Mouse (Mus musculus) neural tube, embryonic 12.5 days (tissue): ENCODE data around the gene Mmp19. TPM values are rescaled to one million over a fixed set of nuclear protein-coding genes. Genes with fewer than 3 reads are reported as not detected.

Source experiments
- ATAC-seq: fragments of 200-750 bp; cut with Nextera tagmentation; 2 replicates; pipeline ENCODE4 v1.8.0; 2017; ENCODE audit warnings: low read depth, mild to moderate bottlenecking, moderate TSS enrichment, moderate library complexity; ENCODE audit not compliant: low FRiP score
- H3K27ac ChIP-seq: fragments of 300-500 bp; sonication (generic); 2 replicates; pipeline ENCODE4 v1.5.1; 2016
- H3K27me3 ChIP-seq: fragments of 300-500 bp; sonication (generic); replicated peaks from 2 replicates; pipeline ENCODE4 v1.6.1; 2016; ENCODE audit warnings: mild to moderate bottlenecking
- H3K36me3 ChIP-seq: fragments of 300-500 bp; sonication (generic); 2 replicates; pipeline ENCODE4 v1.6.1; 2016; ENCODE audit warnings: mild to moderate bottlenecking
- H3K4me1 ChIP-seq: fragments of 300-500 bp; sonication (generic); 2 replicates; pipeline ENCODE4 v1.6.1; 2016
- H3K4me2 ChIP-seq: fragments of 300-500 bp; sonication (generic); replicated peaks from 2 replicates; pipeline ENCODE4 v1.6.1; 2016; ENCODE audit warnings: mild to moderate bottlenecking
- H3K4me3 ChIP-seq: fragments of 300-500 bp; sonication (generic); 2 replicates; pipeline ENCODE4 v1.5.1; 2016
- H3K9ac ChIP-seq: fragments of 300-500 bp; sonication (generic); 2 replicates; pipeline ENCODE4 v1.6.1; 2016; ENCODE audit warnings: mild to moderate bottlenecking
- H3K9me3 ChIP-seq: fragments of 300-500 bp; sonication (generic); 2 replicates; pipeline ENCODE4 v1.6.1; 2016; ENCODE audit warnings: mild to moderate bottlenecking
- WGBS: fragments of 180-500 bp; shearing (Covaris S2); methylation state at CpG from one replicate; pipeline ENCODE4 v1.1.7; 2016; 5-methylcytosine and 5-hydroxymethylcytosine counted together
- polyA plus RNA-seq: library from polyadenylated mRNA; unstranded; fragments of >200 nt; fragmentation: Nextera tagmentation; extraction: Ambion mirVana; gene quantifications from 2 replicates; pipeline ENCODE4 v1.2.1, GENCODE M21; 2016

Gene Mmp19
- polyA plus RNA-seq, 1 experiment from 2014 or later: 0.28 TPM

GRCm38 (mm10) chr10:128837400-128837799 lies 46.7 kb downstream of the Mmp19 start:
- Histone ChIP-seq H3K4me3 (no peak overlapping the region), H3K9me3 (no peaks in the 10 kb centered on the region), H3K27me3 (no peaks in the 10 kb centered on the region), H3K27ac (no peak overlapping the region), H3K9ac (no peak overlapping the region), H3K4me2 (no peak overlapping the region), H3K36me3 (peaks cover 58% of the 10 kb centered on the region), H3K4me1 (no peaks in the 10 kb centered on the region)
- no peak for ATAC-seq

GRCm38 (mm10) chr10:128839434-128839833 lies 48.7 kb downstream of the Mmp19 start:
- Histone ChIP-seq H3K27me3 (no peaks in the 10 kb centered on the region), H3K9ac (no peak overlapping the region), H3K27ac (no peak overlapping the region), H3K4me1 (no peaks in the 10 kb centered on the region), H3K36me3 (peaks cover 59% of the 10 kb centered on the region), H3K9me3 (no peaks in the 10 kb centered on the region), H3K4me2 (no peak overlapping the region), H3K4me3 (no peak overlapping the region)
- no peak for ATAC-seq

- no peaks in the 10 kb centered on the region for H3K27me3 ChIP-seq
- H3K36me3 ChIP-seq: peaks cover 52% of the 10 kb centered on the region
- H3K4me2 ChIP-seq: no peak overlapping the region
- ATAC-seq: no peak
- no peak overlapping the region for H3K4me3 ChIP-seq
- no peak overlapping the region for H3K27ac ChIP-seq
- H3K9ac ChIP-seq: no peak overlapping the region
- H3K4me1 ChIP-seq: 0 out of 2 replicates have a peak, but pooled peaks cover under 1% of the 10 kb centered on the region
- H3K9me3 ChIP-seq: no peaks in the 10 kb centered on the region
Observed at GRCm38 (mm10) chr10:128840612-128841011, 49.9 kb downstream of the Mmp19 start.

- ATAC-seq: no peak
- H3K4me1 ChIP-seq: 0 out of 2 replicates have a peak, but pooled peaks cover 4% of the 10 kb centered on the region
- H3K4me3 ChIP-seq: no peak overlapping the region
- no peaks in the 10 kb centered on the region for H3K27me3 ChIP-seq
- no peak overlapping the region for H3K9ac ChIP-seq
- H3K9me3 ChIP-seq: no peaks in the 10 kb centered on the region
- H3K27ac ChIP-seq: no peak overlapping the region
- 93% methylated on average over 5 of the region's 5 CpGs for WGBS
- peaks cover 44% of the 10 kb centered on the region for H3K36me3 ChIP-seq
- no peak overlapping the region for H3K4me2 ChIP-seq
Observed at GRCm38 (mm10) chr10:128843260-128843659, 52.5 kb downstream of the Mmp19 start.

GRCm38 (mm10) chr10:128845516-128845915 lies 54.8 kb downstream of the Mmp19 start:
- no peak for ATAC-seq

GRCm38 (mm10) chr10:128846664-128847063 lies 56.0 kb downstream of the Mmp19 start:
- H3K27ac ChIP-seq: no peak overlapping the region
- WGBS: 96% methylated on average over 4 of the region's 4 CpGs
- no peak overlapping the region for H3K4me3 ChIP-seq
- H3K4me1 ChIP-seq: 0 out of 2 replicates have a peak, but pooled peaks cover 4% of the 10 kb centered on the region
- H3K9me3 ChIP-seq: no peaks in the 10 kb centered on the region
- no peak overlapping the region for H3K4me2 ChIP-seq
- no peak overlapping the region for H3K9ac ChIP-seq
- ATAC-seq: no peak
- H3K36me3 ChIP-seq: peaks cover 42% of the 10 kb centered on the region
- no peaks in the 10 kb centered on the region for H3K27me3 ChIP-seq

More at GRCm38 (mm10) chr10:128845516-128845915, 54.8 kb downstream of the Mmp19 start:
- H3K27me3 ChIP-seq: no peaks in the 10 kb centered on the region
- H3K4me3 ChIP-seq: no peak overlapping the region
- H3K9me3 ChIP-seq: no peaks in the 10 kb centered on the region
- no peak overlapping the region for H3K27ac ChIP-seq
- no peak overlapping the region for H3K4me2 ChIP-seq
- no peak overlapping the region for H3K9ac ChIP-seq
- H3K36me3 ChIP-seq: peaks cover 51% of the 10 kb centered on the region
- WGBS: 22% methylated on average over 2 of the region's 2 CpGs
- 0 out of 2 replicates have a peak, but pooled peaks cover 4% of the 10 kb centered on the region for H3K4me1 ChIP-seq

GRCm38 (mm10) chr10:128848426-128848825 lies 57.7 kb downstream of the Mmp19 start:
- Histone ChIP-seq H3K9me3 (no peaks in the 10 kb centered on the region), H3K4me1 (0 out of 2 replicates have a peak, but pooled peaks cover 4% of the 10 kb centered on the region), H3K27ac (no peak overlapping the region), H3K36me3 (peaks cover 34% of the 10 kb centered on the region), H3K4me3 (no peak overlapping the region), H3K9ac (no peak overlapping the region), H3K4me2 (no peak overlapping the region), H3K27me3 (no peaks in the 10 kb centered on the region)
- 56% methylated on average over 2 of the region's 2 CpGs for WGBS
- ATAC-seq: no peak

GRCm38 (mm10) chr10:128850339-128850738 lies 59.6 kb downstream of the Mmp19 start:
- Histone ChIP-seq H3K9ac (no peak overlapping the region), H3K27ac (no peak overlapping the region), H3K27me3 (no peaks in the 10 kb centered on the region), H3K4me1 (0 out of 2 replicates have a peak, but pooled peaks cover 4% of the 10 kb centered on the region), H3K9me3 (no peaks in the 10 kb centered on the region), H3K4me2 (no peak overlapping the region), H3K36me3 (peaks cover 39% of the 10 kb centered on the region), H3K4me3 (no peak overlapping the region)
- ATAC-seq: no peak
- 68% methylated on average over 3 of the region's 3 CpGs for WGBS

Other genes with a start within 250 kb of the Mmp19 start
- gene Zc3h10, start 243.1 kb upstream of the Mmp19 start, polyA plus RNA-seq: 18.9 and 20.3 TPM in 2 replicates
- 2,521 and 2,605 TPM in 2 replicates for gene Rpl41, start 241.6 kb upstream of the Mmp19 start, polyA plus RNA-seq
- gene Pa2g4, start 224.9 kb upstream of the Mmp19 start, polyA plus RNA-seq: 155 and 156 TPM in 2 replicates
- gene Erbb3, start 201.3 kb upstream of the Mmp19 start, polyA plus RNA-seq: 14.6 and 16.0 TPM in 2 replicates
- gene Rps26, start 164.2 kb upstream of the Mmp19 start, polyA plus RNA-seq: 471 and 498 TPM in 2 replicates
- 7.9 and 8.3 TPM in 2 replicates for gene Ikzf4, start 144.9 kb upstream of the Mmp19 start, polyA plus RNA-seq
- 13.9 and 15.6 TPM in 2 replicates for gene Suox, start 116.8 kb upstream of the Mmp19 start, polyA plus RNA-seq
- 90.8 and 101 TPM in 2 replicates for gene Rab5b, start 94.6 kb upstream of the Mmp19 start, polyA plus RNA-seq
- 2.4 and 3.7 TPM in 2 replicates for gene Pmel, start 86.7 kb upstream of the Mmp19 start, polyA plus RNA-seq
- 64.0 and 65.8 TPM in 2 replicates for gene Cdk2, start 85.9 kb upstream of the Mmp19 start, polyA plus RNA-seq
- 5.5 and 6.8 TPM in 2 replicates for gene Dgka, start 46.1 kb upstream of the Mmp19 start, polyA plus RNA-seq
- 49.1 and 50.5 TPM in 2 replicates for gene Pym1, start 43.0 kb upstream of the Mmp19 start, polyA plus RNA-seq
- 60.2 and 63.3 TPM in 2 replicates for gene Dnajc14, start 13.2 kb downstream of the Mmp19 start, polyA plus RNA-seq
- gene Tmem198b, start 13.5 kb downstream of the Mmp19 start, polyA plus RNA-seq: 18.7 and 19.7 TPM in 2 replicates
- 198 and 235 TPM in 2 replicates for gene Sarnp, start 26.4 kb downstream of the Mmp19 start, polyA plus RNA-seq
- gene Ormdl2, start 30.7 kb downstream of the Mmp19 start, polyA plus RNA-seq: 31.2 and 37.2 TPM in 2 replicates
- gene Gdf11, start 100.8 kb downstream of the Mmp19 start, polyA plus RNA-seq: 20.1 and 20.4 TPM in 2 replicates
- 199 and 208 TPM in 2 replicates for gene Cd63, start 110.1 kb downstream of the Mmp19 start, polyA plus RNA-seq
- gene Rdh5, start 132.0 kb downstream of the Mmp19 start, polyA plus RNA-seq: 13.5 and 15.7 TPM in 2 replicates
- gene Bloc1s1, start 133.1 kb downstream of the Mmp19 start, polyA plus RNA-seq: 227 and 233 TPM in 2 replicates
- 7.9 and 8.3 TPM in 2 replicates for gene Itga7, start 142.9 kb downstream of the Mmp19 start, polyA plus RNA-seq
- not detected in 2 replicates for gene Mettl7b, start 170.1 kb downstream of the Mmp19 start, polyA plus RNA-seq
- gene Olfr9, start 198.5 kb downstream of the Mmp19 start, polyA plus RNA-seq: not detected in 2 replicates
- not detected in 2 replicates for gene Olfr763, start 219.9 kb downstream of the Mmp19 start, polyA plus RNA-seq
- not detected in 2 replicates for gene Olfr764-ps1, start 249.0 kb downstream of the Mmp19 start, polyA plus RNA-seq